Mouse (Mus musculus): ENCODE results near the gene Sec14l1. TPM values are rescaled to one million over a fixed set of nuclear protein-coding genes. Genes with fewer than 3 reads are reported as not detected.

The Sec14l1 gene
- total RNA-seq, 2 experiments from 2014 or later: 227 to 241 TPM

GRCm38 (mm10) chr11:117088271-117088991 is 26.5 kb upstream of the Sec14l1 start:
- no peak for DNase-seq

- DNase-seq: no peak
Measured at GRCm38 (mm10) chr11:117089673-117090419, 25.1 kb upstream of the Sec14l1 start.

GRCm38 (mm10) chr11:117091406-117091805 is 23.6 kb upstream of the Sec14l1 start:
- no peak for DNase-seq

- no peak for DNase-seq
Measured at GRCm38 (mm10) chr11:117091845-117092244, 23.1 kb upstream of the Sec14l1 start.

GRCm38 (mm10) chr11:117092711-117093110 is 22.3 kb upstream of the Sec14l1 start:
- no peak for DNase-seq

- DNase-seq: no peak
Measured at GRCm38 (mm10) chr11:117093900-117094552, 20.9 kb upstream of the Sec14l1 start.

GRCm38 (mm10) chr11:117094646-117095045 is 20.3 kb upstream of the Sec14l1 start:
- no peak for DNase-seq

GRCm38 (mm10) chr11:117097021-117097420 is 17.9 kb upstream of the Sec14l1 start:
- DNase-seq: no peak

GRCm38 (mm10) chr11:117098155-117098554 is 16.8 kb upstream of the Sec14l1 start:
- no peak for DNase-seq

- no peak for DNase-seq
Measured at GRCm38 (mm10) chr11:117098784-117099183, 16.2 kb upstream of the Sec14l1 start.

GRCm38 (mm10) chr11:117099372-117099771 is 15.6 kb upstream of the Sec14l1 start:
- DNase-seq: no peak

- DNase-seq: no peak
Measured at GRCm38 (mm10) chr11:117101351-117101921, 13.5 kb upstream of the Sec14l1 start.

- peak in 1 of 2 experiments; percentile 20 for DNase-seq
Measured at GRCm38 (mm10) chr11:117101925-117102717, 12.8 kb upstream of the Sec14l1 start.

- DNase-seq: peak in 1 of 2 experiments; percentile 12
Measured at GRCm38 (mm10) chr11:117103523-117103922, 11.4 kb upstream of the Sec14l1 start.

- DNase-seq: peak in 1 of 2 experiments; percentile 7
Measured at GRCm38 (mm10) chr11:117104044-117104757, 10.8 kb upstream of the Sec14l1 start.

- DNase-seq: no peak
Measured at GRCm38 (mm10) chr11:117105315-117105714, 9.7 kb upstream of the Sec14l1 start.

GRCm38 (mm10) chr11:117105850-117106249 is 9.1 kb upstream of the Sec14l1 start:
- no peak for DNase-seq

GRCm38 (mm10) chr11:117106633-117107334 is 8.2 kb upstream of the Sec14l1 start:
- DNase-seq: no peak

GRCm38 (mm10) chr11:117107837-117108236 is 7.1 kb upstream of the Sec14l1 start:
- no peak for DNase-seq

- peak; percentile 37 to 52 for DNase-seq
Measured at GRCm38 (mm10) chr11:117108595-117108994, 6.4 kb upstream of the Sec14l1 start.
